Mouse (Mus musculus) layer of hippocampus, adult 9-11 months (tissue): ENCODE measurements around the gene Alkbh6.

Experiments used
- DNase-seq: peaks from one replicate; pipeline ENCODE4 v3.0.0; 2022

The Alkbh6 gene

DNA sequence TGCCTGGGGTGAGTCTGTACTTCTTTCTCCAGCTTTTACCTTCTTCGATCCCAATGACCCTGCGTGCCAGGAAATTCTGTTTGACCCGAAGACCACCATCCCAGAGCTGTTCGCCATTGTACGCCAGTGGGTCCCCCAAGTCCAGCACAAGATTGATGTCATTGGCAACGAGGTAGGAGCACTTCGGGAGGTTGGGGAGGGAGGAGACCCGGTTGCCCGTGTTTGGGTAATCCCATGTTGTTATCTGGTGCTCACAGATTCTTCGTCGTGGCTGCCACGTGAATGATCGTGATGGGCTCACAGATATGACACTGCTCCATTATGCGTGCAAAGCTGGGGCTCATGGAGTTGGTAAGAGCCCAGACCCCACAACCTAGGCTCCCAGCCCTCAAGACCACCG, 11.7 kb upstream of the Alkbh6 start:
- no peak for DNase-seq

DNA sequence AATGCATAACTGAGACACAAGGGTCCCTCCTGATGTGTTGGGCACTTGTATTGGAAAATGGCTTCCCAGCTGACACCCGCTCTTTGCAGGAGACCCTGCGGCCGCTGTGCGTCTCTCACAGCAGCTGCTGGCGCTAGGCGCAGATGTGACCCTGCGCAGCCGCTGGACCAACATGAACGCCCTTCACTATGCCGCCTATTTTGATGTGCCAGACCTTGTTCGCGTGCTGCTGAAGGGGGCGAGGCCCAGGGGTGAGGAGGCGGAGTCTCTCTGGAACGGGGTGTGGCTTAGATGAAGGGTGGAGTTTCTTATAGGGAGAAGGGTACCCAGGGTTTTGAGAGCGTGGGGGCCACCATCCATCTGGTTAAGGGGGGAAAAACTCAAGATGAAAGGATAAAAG, 11.3 kb upstream of the Alkbh6 start:
- no peak for DNase-seq

DNA sequence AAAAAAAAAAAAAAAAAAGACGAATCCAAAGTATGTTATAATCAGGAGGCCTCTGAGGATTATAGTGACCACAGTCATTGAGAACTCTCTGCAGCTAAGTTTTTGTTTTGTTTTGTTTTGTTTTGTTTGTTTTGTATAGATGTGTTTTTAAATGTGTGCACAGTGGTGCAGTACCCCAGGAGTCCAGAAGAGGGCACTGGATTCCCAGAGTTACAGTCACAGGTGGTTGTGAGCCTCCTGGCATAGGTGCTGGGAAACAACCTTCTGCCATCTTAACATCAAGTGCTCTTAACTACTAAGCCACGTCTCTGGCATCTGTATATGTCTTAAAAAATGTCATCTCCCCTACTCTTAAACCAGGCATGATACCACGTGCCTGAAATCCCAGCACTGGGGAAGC, 7.6 kb upstream of the Alkbh6 start:
- DNase-seq = no peak

DNA sequence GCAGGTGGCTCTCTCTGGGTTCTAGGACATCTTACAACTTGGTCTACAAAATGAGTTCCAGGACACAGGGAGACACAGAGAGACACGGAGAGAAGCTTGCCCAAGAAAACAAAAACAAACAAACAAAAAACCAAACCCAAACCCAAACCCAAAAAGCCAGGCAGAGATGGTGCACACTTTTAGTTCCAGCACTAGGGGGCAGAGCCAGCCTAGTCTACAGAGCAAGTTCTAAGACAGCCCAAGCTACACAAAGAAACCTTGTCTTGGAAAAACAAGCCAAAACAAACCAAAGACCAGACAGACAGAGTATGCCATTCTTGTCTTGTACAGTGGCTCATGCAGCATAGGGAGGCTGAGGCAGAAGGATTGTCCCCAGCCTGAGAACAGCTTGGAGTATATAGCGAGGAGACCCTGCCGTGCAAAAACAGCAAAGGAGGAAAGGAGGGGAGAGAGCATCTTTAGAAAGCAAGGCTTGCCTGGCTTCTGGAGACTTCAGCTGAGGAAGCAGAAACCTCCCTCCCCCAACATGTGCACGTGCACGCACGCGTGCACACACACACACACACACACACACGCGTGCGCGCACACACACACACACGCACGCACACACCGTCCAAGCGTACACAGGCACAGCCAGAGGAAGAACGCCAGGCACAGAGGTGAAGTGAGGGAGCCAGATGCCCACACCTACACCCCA, 2.3 kb upstream of the Alkbh6 start:
- no peak for DNase-seq

DNA sequence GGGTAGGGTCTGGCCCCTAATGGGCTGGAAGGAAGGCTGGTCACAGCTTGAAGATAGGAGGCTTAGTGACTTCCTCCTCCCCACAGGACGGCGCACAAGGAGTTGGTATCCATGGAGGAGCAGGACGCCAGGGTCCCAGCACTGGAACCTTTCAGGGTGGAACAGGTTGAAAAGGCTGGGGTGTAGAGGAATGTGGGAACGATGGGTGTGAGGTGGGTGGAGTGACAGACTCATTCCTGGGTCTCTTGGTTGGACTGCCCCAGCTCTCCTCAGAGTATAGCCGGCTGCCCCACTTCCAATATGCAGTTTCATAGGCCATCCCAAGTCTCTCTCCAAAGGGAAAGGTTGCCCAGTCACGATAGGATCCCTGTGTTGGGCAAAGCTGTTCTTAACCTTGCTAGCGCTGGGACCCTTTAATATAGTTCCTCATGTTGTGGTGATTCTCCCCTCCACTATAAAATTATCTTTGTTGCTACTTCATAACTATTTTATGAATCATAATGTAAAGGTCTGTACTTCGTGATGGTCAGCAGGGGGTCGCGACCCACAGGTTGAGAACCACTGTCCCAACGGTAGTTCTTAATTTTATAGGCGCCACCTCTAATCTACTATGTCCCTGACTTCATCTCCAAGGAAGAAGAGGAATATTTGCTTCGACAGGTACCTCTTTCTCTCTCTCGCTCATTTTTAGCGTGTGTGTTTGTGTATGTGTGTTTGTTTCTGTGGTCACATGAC, 1.0 kb downstream of the Alkbh6 start:
- no peak for DNase-seq

DNA sequence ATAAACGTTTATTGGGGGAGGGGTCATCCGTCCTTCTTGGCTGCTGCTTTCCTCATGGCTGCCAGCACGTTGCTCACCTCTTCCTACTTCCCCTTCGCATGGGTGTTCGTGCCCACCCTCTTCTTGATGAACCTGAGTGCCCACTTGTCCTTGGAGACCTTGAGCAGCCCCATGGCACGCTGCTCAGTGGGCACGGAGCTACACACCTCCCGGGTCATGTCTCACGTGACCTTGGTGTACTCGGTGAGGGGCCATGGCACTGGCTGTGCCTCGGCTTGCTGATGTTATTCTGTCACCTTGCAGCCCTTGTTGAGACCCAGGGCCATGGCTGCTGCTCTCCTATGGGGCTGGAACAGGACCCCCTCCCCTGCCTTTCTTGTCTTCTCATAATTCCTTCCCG, 1.6 kb downstream of the Alkbh6 start:
- no peak for DNase-seq

DNA sequence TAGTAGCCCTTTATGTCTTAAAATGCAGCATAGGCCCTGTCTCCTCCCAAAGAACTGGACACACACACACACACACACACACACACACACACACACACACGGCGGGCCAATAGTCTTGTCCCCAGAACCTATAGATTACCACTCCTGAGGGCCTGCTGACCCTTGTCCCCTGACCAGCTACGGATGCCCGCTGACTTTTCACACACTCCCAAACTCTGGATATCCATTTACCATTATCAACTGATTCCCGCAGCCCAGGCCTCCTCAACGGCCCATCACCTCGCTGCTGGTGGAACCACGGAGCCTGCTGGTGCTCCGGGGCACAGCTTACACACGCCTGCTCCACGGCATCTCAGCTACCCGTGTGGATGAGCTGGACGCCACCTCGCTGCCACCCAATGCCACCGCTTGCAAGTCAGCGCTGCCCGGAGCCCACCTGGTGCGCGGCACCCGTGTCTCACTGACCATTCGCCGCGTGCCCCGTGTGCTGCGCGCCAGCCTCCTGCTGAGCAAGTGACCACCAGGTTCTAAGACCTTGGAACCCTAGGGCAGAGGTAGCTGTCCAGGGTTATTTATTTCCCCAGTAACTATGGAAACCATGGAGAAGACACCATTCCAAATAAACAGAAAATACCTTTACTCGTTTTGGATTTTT, 5.3 kb downstream of the Alkbh6 start:
- DNase-seq = no peak

DNA sequence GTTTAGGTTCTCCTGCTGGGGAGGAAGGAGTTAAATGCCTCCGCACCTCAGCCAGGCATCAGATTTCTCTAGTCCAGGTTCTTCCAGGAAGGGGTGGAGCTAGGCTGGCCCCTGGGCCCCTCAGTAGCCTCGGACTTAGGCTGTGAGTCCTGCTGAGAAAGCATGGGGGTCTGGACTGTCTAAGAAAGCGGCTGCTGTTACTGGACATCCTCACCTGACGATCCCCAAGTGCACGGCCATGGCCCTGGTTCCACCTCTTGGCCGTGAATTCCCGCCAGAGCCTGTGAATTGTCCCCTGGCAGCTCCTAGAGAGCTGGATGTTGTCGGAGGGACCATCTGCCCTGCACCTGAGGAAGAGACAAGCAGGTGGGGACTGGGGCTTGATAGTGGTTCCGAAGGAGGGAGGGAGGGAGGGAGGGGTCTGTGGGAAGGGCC, 6.2 kb downstream of the Alkbh6 start, which contains the start of gene Syne4:
TSS of gene Syne4 (plus strand) at position 87 of the 435 bp plus-strand sequence.
- DNase-seq = no peak

DNA sequence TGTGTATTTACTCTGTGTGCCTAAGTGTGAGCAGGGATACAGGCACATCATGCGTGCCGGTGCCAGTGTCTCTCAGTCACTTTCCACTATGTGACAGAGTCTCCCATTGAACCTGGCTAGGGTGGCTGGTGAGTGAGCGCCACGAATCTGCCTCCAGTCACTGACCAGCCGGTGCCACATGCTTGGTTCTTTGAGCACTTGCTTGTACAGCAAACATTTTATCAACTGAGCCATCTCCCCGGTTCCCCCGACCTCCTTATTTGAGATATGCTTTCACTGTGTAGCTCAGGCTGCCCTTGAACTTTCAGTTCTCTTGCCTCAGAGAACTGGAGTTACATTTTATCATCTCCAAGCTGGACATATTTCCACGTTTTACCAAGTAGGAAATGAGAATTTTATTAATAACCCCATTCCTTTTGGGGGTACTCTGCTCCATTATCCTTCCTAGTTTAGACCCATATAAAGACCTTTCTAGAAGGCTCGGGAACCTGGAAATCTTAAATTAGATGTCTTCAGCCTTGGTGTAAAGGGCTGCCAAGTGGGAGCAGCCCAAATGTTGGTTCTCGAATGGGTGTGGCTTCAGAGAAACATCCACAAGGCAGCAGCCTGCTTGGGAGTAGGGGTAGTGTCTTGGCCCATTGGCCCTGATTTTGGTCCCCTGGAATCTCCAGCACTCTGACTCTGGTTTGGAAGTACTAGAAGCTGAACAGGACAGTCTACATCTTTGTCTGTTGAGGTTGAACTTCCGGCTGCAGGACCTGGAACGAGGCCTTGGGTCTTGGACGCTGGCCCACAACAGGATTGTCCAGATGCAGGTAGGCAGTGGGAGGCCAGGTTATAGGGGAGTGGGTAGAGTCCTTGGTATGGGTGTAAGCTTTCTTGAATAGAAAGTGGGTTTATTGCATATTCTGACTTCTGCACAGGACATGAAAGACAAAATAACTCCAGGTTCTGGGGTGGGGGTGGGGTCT, 7.3 kb downstream of the Alkbh6 start:
- DNase-seq = no peak

DNA sequence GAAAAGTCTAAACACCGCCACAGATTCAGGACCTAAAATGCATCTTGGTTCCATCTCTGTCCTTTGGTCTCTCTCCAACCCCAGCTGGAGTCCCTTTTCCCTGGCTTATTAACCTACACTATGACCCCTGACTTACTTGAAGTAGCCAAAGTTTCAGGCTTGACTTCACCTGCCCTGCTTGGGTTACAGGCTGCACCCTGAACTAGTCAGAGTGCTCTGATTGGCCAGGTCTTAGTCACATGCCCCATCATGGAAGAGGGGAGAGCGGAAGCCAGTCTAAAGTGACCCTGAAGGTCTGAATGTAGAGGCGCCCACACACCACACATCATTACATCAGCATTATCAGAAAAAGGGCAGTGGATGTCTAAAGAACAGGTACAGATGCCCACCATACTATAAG, 9.6 kb downstream of the Alkbh6 start:
- no peak for DNase-seq

DNA sequence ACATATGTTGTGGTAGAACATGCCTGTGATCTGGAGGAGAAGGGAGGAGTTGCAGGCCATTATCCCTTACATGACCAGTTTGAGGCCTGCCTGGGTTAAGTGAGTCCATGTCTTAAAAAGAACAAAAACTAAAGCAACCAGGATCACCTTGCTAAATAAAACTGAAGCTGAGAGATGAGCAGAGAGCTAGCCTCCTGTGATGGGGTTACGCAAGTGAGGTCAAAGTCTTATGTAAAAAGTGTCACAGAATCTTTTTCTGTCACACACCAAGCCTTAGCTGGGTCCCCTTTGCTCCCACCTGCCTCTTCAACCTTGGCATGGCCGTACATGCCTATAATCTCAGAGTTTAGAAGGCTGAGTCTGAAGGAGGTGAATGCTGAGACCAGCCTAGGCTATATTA, 12.4 kb downstream of the Alkbh6 start:
- DNase-seq = no peak

DNA sequence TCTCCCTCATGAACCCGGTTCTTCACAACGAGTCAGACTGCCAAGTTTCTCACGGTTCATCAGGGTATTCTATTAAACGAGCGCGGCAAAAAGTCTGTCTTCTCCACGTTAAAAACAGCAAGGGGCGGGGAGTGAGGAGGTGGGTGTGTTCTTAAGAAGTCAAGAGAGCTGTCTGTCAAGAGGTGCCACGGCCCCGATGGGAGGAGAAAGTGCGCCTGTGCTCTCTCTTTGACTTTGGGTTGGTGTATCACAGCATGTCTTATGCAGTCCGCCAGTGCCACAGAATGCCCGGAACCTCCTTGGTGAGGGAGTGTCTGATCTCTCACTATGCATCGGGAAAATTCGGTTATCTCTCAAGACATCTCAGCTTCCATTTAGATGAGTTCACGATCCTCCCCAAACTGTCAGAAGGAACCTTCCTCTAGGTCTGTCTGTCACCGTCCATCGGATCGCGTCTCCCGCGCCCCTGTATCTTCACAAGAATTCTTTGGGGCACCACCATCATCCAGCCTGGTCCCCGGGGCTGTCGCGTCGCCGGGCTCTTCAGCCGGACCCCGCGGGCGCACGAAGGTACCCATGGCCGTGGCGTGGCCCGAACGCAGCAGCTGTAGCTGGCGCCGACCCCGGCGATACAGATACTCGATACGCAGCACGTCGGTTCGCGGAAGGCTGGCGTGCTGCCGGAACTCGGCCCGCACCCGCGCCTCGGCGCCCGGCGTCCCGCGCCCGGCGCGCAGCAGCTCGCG, 13.2 kb downstream of the Alkbh6 start, which contains the start of gene E130208F15Rik:
TSS of gene E130208F15Rik (plus strand) at position 202 of the 746 bp plus-strand sequence.
- DNase-seq = peak; percentile 79

DNA sequence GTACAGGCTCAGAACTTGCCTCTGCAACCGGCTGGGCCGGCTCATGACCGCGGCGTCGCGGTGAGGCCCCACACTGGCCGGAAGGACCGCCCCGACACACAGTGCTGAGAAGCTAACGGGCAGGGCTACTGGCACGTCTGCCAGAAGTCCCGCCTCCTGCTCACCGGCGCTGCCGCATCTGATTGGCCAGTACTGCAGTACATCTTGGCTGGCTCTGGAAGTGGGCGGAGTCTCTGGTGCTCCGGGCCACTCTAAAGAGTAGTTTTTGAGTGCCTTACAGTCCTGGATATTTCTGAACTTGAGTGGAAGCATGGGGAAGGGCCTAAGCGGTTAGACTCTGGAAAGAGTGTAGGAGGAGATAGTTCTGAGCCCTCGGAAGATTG, 13.8 kb downstream of the Alkbh6 start:
- peak; percentile 99 for DNase-seq

DNA sequence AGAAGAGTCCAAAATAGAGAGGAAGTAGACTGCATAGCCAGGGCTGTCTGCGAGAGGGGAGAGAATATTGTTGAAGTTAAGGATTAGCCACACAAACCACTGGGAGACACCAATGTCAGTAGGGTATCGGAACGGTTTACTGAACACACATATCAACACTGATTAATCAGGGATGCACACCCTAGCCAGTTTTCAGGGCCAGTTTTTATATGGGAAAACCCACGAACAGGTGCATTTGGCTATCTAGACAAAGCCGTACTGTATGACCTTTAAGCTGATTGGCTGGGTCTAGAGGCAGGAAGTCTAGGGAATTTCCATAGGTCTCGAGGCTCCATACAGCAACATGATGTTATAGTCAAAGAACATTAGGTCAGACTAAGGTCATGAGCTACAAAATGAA, 14.3 kb downstream of the Alkbh6 start:
- no peak for DNase-seq

DNA sequence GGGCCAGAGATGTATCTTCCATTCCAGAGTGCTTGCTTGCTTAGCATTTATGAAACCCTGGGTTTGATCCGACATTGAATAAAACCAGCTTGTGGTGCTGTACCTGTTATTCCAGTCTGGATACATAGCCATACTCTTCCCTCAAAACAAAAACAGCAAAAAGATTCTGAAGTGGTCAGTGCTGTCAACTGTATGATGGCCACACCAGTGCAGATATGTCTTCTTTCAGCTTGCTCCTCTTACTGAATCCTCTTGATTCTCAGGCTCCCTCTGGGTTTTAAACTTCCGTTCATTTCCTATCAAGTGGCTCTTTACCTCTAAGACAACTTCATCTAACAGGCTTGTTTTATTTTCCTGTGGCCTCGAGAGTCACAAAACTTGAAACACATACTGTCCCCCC, 15.3 kb downstream of the Alkbh6 start, which contains the start of gene Sdhaf1:
TSS of gene Sdhaf1 (minus strand) at position 101 of the 400 bp plus-strand sequence.
- DNase-seq = no peak

DNA sequence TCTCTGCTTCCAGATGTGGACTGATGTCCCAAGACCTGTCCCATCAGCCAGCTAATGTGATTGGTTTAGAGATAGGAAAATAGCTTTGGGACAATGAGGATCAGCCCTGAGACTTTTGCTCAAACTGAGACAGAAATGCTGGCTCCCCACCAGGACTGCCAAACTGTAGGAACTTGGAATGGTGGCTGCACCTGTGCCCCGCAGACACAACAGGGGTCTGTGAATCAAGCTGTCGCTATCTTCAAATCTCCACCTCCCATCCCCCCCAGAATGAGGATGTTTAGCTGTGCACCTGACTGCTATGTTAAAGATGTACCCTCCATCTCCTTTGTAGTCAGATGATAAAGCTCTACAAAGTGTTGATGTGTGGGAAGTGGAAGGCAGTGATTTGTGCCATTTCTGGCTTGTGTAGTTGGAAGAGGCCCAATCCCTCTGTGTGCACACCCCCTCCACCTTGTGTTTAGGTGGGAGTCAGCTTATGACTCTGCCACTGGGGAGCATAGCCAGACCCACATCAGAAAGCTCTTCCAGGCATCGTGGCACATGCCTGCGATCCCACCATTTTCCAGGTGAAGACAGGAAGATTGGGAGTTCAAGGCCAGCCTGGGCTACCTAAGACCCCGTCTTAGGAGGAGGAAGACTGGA, 15.9 kb downstream of the Alkbh6 start:
- DNase-seq = peak; percentile 79

DNA sequence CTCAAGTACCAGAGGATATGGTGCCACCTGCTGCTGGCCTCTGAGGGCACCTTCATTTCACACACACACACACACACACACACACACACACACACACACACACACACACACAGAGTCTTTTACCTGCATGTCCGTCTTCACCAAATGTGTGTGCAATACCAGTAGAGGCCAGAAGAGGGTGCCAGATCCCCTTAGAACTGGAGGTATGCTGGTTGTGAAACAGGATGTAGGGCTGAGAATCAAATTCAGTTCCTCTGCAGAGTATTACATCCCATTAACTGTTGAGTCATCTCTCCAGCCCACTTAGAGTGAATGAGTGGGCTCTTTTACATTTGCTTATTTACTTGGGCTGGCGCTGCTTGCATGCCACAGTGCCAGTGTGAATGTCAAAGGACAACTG, 16.8 kb downstream of the Alkbh6 start:
- no peak for DNase-seq

DNA sequence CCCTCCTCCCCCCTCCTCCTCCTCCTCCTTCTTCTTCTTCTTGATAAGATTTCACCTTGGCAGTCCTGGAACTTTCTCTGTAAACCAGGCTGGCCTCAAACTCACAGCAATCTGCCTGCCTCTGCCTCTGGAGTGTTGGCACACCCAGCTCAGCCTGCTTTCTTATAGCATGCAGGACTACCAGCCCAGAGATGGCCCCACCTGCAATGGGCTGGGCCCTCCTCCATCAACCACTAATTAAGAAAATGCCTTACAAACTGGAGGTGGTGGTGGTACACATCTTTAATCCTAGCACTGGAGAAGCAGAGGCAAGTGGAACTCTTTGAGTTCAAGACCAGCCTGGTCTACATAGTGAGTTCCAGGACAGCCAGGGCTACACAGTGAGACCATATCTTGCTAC, 17.9 kb downstream of the Alkbh6 start:
- DNase-seq = no peak

DNA sequence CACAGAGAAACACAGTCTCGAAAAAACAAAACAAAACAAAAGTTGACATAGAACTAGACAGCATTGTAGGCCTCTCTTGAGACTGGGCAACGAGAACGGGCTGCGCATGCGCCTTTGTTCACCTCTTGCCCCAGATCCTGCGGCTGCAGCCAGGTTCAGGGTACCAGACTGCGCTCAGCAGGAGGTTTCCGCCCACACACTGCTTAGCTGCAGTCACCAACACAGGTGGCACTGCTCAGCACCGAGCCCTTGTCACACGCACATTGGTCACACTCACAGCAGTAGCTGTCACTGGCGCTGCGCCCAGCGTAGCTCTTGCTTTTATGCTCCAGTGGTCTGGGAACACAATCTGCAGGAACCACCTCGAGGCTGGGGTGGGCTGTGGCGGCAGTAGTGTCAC, 18.6 kb downstream of the Alkbh6 start:
- no peak for DNase-seq

DNA sequence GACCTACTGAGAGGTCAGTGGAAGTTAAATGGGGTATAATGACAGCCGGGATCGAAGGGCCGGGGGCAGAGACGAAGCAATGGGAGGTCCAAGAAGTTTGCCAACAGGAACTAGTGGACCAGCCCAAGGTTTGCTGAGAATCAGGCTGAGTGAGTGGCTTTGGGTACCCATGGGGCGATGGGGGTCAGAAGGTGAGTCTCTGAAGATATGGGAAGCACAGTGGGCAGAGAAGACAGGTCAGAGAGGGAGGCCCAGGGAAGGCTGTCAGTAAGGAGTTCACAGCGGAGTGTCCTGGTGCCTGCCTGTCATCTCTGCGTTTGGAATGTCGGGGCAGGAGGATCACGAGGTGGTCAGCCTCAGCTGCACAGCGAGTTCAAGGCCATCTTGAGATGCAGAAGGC, 19.9 kb downstream of the Alkbh6 start:
- no peak for DNase-seq

DNA sequence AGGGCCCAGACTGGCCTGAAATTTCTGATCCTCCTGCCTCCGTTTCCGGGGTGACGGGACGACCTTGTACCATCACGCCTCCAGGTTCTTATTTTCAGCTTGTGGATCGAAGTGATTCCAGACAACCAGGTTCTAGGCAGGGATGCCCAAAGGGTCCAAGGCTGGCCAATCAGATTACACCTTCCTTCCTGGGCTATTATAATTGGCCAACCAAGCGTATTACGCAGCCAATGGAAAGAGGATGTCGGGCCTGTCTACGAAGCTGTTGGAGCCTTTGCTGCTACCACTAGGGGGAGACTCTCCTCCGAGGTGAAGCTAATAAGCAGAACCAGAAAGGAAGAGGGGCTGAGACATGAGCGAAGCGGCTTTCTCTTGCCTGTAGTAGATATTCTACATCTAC, 23.4 kb downstream of the Alkbh6 start:
- DNase-seq = peak; percentile 95
